Mouse (Mus musculus) hindbrain, embryonic 11.5 days (tissue): ENCODE results near the gene Pou6f1. TPM values are rescaled to one million over a fixed set of nuclear protein-coding genes. Genes with fewer than 3 reads are reported as not detected.
A peak's percentile ranks its signal among the peaks of the same experiment; 100 is the strongest.

Experiments
- ATAC-seq: fragments of 200-750 bp; cut with Nextera tagmentation; 2 replicates; pipeline ENCODE4 v1.8.0; 2017; ENCODE audit warnings: mild to moderate bottlenecking, moderate TSS enrichment, moderate library complexity; ENCODE audit not compliant: low FRiP score
- DNase-seq: peaks from one replicate; pipeline ENCODE4 v3.0.0-alpha.2; 2015; ENCODE audit warnings: low spot score
- H3K27ac ChIP-seq: fragments of 300-500 bp; sonication (generic); 2 replicates; pipeline ENCODE4 v1.5.1; 2014; ENCODE audit warnings: mild to moderate bottlenecking, low read depth, low read length
- H3K27me3 ChIP-seq: fragments of 300-500 bp; sonication (generic); 2 replicates; pipeline ENCODE4 v1.6.1; 2014; ENCODE audit warnings: mild to moderate bottlenecking, low read length, moderate library complexity, mixed read lengths; ENCODE audit not compliant: control insufficient read depth, insufficient read depth
- H3K36me3 ChIP-seq: fragments of 300-500 bp; sonication (generic); 2 replicates; pipeline ENCODE4 v1.6.1; 2014; ENCODE audit warnings: mild to moderate bottlenecking, low read length, moderate library complexity, mixed read lengths; ENCODE audit not compliant: control insufficient read depth, insufficient read depth
- H3K4me1 ChIP-seq: fragments of 300-500 bp; sonication (generic); replicated peaks from 2 replicates; pipeline ENCODE4 v1.6.1; 2014; ENCODE audit warnings: low read length, mixed read lengths; ENCODE audit not compliant: control insufficient read depth, insufficient read depth
- H3K4me2 ChIP-seq: fragments of 300-500 bp; sonication (generic); replicated peaks from 2 replicates; pipeline ENCODE4 v1.6.1; 2014; ENCODE audit warnings: mild to moderate bottlenecking, low read depth, low read length
- H3K4me3 ChIP-seq: fragments of 300-500 bp; sonication (generic); 2 replicates; pipeline ENCODE4 v1.5.1; 2014; ENCODE audit warnings: low read depth, low read length
- H3K9ac ChIP-seq: fragments of 300-500 bp; sonication (generic); 2 replicates; pipeline ENCODE4 v1.6.1; 2014; ENCODE audit warnings: low read depth, low read length
- H3K9me3 ChIP-seq: fragments of 300-500 bp; sonication (generic); 2 replicates; pipeline ENCODE4 v1.6.1; 2016; ENCODE audit warnings: low read length; ENCODE audit not compliant: control insufficient read depth
- WGBS: fragments of 180-500 bp; shearing (Covaris S2); extraction: QIAGEN DNeasy Blood & Tissue Kit; methylation state at CpG from one replicate; pipeline ENCODE4 v1.1.7; 2014; 5-methylcytosine and 5-hydroxymethylcytosine counted together
- polyA plus RNA-seq: library from polyadenylated mRNA; unstranded; fragments of >200 nt; fragmentation: Nextera tagmentation; extraction: Ambion mirVana; gene quantifications from 2 replicates; pipeline ENCODE4 v1.2.1, GENCODE M21; 2014

The Pou6f1 gene
- polyA plus RNA-seq, result 15.7 and 16.2 TPM in 2 replicates

DNA sequence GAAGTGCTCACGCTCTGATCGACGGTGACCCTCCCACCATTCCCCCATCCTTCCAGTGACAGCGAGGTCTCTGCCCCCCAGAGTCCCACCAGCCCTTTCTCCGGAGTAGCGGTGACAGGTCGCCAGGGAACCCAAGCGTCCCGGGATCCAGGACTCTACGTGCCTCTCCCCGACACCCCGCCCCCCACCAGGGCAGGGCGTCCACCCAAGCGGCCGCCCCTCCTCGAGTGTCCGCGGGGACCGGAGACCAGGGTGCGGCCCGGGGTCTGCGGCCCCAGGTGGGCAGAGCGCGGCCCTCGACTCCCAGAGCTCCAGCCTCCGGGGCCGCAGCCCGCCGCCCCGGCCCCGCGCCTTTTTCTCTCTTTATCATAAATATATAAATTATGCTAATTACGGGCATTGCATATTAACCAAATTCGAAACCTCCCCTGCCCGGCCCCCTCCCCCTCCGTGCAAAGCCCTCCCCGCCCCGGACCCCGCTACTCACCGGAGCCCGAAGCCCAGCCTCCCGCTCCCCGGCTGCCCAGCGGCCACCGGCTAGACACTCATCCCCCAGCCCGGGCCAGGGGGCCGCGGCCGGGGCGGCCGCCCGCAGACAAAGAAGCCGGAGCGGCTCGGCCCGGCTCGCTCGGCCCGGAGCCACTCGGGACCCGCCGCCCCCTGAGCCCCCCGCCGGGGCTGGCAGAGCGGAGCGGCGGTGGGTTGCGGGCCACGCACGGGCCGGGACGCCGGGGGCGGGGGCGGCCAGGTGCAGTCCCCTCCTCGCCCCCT is at the start of gene Pou6f1:
Gene Pou6f1, minus strand, starts transcription at position 709 of the 771 bp plus-strand sequence.
- peak within 1 kb of the TSS; percentile 70 for H3K27ac ChIP-seq
- peak within 1 kb of the TSS; percentile 81 for H3K4me2 ChIP-seq
- no peaks in the 10 kb centered on the region for H3K36me3 ChIP-seq
- H3K4me3 ChIP-seq, result peak within 1 kb of the TSS; percentile 77
- peaks cover 18% of the 10 kb centered on the region for H3K27me3 ChIP-seq
- WGBS, result under 1% methylated on average over 42 of the region's 76 CpGs
- DNase-seq (peak; percentile 58), ATAC-seq (peak; percentile 75)
- H3K9ac ChIP-seq, result peak within 1 kb of the TSS; percentile 91
- no peaks in the 10 kb centered on the region for H3K9me3 ChIP-seq
- peaks cover 5% of the 10 kb centered on the region; the same call in 1 of the 2 replicates for H3K4me1 ChIP-seq

DNA sequence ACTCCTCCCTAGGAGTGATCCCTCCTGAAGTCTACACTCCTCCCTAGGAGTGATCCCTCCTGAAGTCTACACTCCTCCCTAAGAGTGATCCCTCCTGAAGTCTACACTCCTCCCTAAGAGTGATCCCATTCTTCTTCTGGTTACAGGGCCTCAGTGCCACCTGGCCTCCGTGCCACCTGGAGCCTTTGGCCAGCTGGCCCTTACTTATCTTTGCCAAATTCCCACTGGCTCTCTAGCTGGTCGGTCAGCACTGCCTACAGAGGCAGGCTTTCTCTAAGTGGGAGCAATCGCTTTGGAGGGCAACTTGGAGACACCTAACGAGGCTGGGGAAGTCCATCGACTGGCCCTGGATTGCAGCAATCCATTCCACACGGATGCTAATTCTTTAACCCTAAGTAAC is 46.4 kb upstream of the Pou6f1 start:
- no peak overlapping the region for H3K27ac ChIP-seq
- WGBS, result 84% methylated on average over 6 of the region's 6 CpGs
- no peaks in the 10 kb centered on the region for H3K4me1 ChIP-seq
- no peak overlapping the region for H3K9ac ChIP-seq
- DNase-seq, result no peak
- H3K4me2 ChIP-seq, result no peak overlapping the region
- no peak for ATAC-seq
- H3K27me3 ChIP-seq, result no peaks in the 10 kb centered on the region
- H3K9me3 ChIP-seq, result no peaks in the 10 kb centered on the region
- no peak overlapping the region for H3K4me3 ChIP-seq
- H3K36me3 ChIP-seq, result no peaks in the 10 kb centered on the region

DNA sequence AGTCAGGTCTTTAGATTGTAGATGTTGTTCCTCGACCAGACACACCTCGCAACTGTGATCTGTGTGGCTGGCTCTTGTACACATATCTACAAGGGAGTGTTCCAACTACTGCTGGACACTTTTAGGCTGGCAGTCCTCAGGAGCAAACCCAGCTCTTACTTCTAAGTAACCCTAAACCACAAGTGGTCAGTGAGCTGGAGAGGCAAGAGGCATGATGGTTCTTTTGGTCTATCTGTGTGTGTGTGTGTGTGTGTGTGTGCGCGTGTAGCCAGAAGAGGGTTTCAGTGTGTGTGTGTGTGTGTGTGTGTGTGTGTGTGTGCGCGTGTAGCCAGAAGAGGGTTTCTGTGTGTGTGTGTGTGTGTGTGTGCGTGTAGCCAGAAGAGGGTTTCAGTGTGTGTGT is 42.7 kb upstream of the Pou6f1 start:
- no peak overlapping the region for H3K4me3 ChIP-seq
- H3K9ac ChIP-seq, result no peak overlapping the region
- H3K27me3 ChIP-seq, result peaks cover 10% of the 10 kb centered on the region
- H3K4me1 ChIP-seq, result no peaks in the 10 kb centered on the region
- H3K9me3 ChIP-seq, result no peaks in the 10 kb centered on the region
- DNase-seq (no peak), ATAC-seq (no peak)
- 93% methylated on average over 7 of the region's 7 CpGs for WGBS
- no peak overlapping the region for H3K27ac ChIP-seq
- H3K4me2 ChIP-seq, result no peak overlapping the region
- H3K36me3 ChIP-seq, result no peaks in the 10 kb centered on the region

DNA sequence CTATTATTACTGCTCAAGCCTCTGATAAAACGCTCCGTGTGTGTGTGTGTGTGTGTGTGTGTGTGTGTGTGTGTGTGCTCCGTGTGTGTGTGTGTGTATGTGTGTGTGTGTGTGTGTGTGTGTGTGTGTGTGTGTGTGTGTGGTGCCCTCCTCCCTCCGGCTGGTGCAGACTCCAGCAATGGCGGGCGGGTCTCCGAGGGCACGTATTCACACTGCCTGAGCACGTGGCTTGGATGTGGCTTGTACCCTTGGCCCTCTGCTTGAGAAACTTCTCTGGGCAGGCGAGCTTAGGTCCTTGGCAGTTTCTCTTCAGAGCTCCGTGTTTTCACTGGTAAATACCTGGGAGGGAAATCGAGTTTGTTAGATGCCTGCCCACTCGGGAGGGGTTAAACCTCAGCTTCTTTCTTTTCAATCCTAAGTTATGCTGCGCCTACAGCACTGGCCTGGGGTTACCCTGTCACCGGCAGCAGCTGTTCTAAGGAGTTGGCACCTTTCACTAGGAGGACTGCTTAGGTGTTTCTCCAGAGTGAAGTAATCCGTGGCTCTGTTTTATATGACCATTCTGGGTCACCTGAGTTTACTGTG is 41.5 kb upstream of the Pou6f1 start:
- Histone ChIP-seq H3K27ac (no peak overlapping the region), H3K36me3 (no peaks in the 10 kb centered on the region), H3K4me1 (peaks cover 7% of the 10 kb centered on the region), H3K4me3 (no peak overlapping the region), H3K4me2 (no peak overlapping the region), H3K27me3 (peaks cover 22% of the 10 kb centered on the region), H3K9me3 (no peaks in the 10 kb centered on the region), H3K9ac (no peak overlapping the region)
- DNase-seq (no peak), ATAC-seq (no peak)
- 78% methylated on average over 13 of the region's 16 CpGs for WGBS

DNA sequence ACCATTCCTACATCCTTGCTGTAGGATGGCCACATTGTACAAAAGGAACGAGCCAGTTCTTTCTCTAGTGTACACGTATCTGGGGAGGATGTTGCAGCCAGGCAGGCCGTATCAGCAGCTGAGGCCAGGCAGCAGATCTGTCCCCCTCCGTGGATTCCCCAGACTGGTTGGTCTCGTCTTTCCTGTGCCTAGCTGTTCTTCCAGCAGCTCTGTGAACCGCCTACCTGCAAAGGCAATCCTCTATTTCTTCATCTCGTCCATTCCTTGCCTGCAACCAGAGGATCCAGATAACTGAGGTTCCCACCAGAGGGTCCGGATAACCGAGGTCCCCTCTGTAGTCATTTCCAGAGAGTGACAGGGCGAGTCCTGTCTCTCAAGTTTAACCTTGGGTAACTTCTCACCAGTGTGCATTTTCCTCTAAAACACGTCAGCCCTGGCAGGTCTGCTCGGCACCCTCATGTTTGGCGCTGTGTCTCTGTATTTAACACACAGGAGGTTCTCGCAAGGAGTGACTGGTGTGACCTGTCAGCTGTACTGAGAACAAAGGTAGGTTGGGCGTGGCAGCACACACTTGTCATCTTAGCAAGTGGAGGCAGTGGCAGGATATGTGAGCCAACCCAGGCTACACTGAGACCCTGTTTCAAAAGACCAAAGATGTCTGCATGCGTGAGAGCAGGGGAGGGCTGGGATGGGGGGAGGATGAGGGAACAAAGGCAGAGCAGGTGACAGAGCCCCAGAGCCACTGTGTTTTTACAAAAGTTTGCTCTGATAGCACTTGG is 40.4 kb upstream of the Pou6f1 start:
- Histone ChIP-seq H3K9ac (no peak overlapping the region), H3K4me2 (no peak overlapping the region), H3K36me3 (no peaks in the 10 kb centered on the region), H3K4me3 (no peak overlapping the region), H3K9me3 (no peaks in the 10 kb centered on the region), H3K27me3 (peaks cover 33% of the 10 kb centered on the region), H3K4me1 (peaks cover 8% of the 10 kb centered on the region), H3K27ac (no peak overlapping the region)
- DNase-seq (no peak), ATAC-seq (no peak)
- WGBS, result 76% methylated on average over 16 of the region's 16 CpGs

DNA sequence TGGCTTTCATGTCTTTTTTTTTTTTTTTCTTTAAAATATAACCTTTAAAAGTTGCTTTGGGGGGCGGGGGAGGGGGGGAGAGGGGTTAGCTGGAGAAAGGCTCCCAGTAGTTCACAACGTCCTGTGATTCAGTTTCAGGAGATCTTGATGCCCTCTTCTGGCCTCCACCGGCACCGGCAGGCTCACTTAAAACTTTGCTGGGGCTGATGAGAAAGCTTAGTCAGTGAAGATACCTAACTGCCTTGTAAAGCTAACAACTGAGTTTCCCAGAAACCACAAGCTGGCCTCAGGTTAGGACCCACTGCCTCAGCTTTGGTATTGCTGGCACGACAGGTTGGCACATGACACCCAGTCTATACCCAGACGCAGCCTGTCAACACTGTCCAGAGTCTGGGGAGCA is 37.9 kb upstream of the Pou6f1 start:
- Histone ChIP-seq H3K4me3 (no peak overlapping the region), H3K9ac (no peak overlapping the region), H3K4me2 (no peak overlapping the region), H3K27ac (no peak overlapping the region), H3K4me1 (peaks cover 8% of the 10 kb centered on the region), H3K27me3 (peaks cover 45% of the 10 kb centered on the region), H3K9me3 (no peaks in the 10 kb centered on the region), H3K36me3 (no peaks in the 10 kb centered on the region)
- ATAC-seq (no peak), DNase-seq (peak; percentile 23)
- 15% methylated on average over 6 of the region's 6 CpGs for WGBS

DNA sequence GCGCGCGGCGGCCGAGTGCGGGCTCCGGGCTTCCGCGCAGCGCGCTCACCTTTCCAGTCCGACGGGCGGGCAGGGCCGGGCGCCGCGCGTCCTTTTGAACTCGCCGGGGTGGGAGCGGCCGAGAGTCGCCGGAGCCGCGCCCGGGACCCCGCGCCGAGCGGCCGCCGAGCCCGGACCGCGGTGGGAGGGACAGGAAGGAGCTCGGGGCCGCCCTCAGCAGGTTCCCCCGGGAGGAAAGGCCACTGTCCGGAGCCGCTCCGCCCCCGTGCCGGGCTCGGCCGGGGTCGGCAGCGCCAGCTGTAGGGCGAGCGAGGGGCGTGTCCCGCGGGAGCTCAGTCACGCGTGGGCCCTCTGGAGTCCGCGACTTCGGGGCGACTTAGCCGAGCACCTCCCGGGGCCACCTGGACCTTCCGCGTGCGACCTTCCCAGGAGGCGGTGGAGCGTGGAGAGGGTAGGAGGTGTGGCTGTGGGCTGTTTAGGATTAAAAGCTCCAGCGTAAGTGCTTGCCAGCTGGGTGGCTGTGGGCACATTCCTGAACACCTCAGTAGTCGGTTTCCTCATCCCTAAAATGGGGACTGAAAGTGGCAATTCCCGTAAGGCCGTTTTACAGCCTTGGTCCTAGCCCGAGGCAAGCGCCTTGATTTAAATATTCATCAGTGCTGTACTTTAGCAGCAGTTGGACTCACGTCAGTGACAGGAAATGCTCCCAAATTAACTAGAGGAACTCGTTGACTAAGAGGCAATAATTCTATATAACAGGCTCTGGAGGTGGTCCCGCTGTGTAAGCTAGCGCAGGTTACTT is 37.1 kb upstream of the Pou6f1 start, which contains the start of gene Smagp:
Gene Smagp, minus strand, starts transcription at position 241 of the 802 bp plus-strand sequence.
- Histone ChIP-seq H3K27me3 (peaks cover 45% of the 10 kb centered on the region), H3K4me3 (peak within 1 kb of the TSS; percentile 45), H3K4me1 (peaks cover 8% of the 10 kb centered on the region), H3K36me3 (no peaks in the 10 kb centered on the region), H3K27ac (no peak within 1 kb of the TSS), H3K9me3 (no peaks in the 10 kb centered on the region), H3K9ac (peak within 1 kb of the TSS; percentile 23; the same call in 1 of the 2 replicates), H3K4me2 (peak within 1 kb of the TSS; percentile 84)
- ATAC-seq (no peak), DNase-seq (peak; percentile 55)
- WGBS, result 1% methylated on average over 64 of the region's 77 CpGs
